Mouse (Mus musculus): ENCODE measurements around the gene Nup188.
A peak's percentile ranks its signal among the peaks of the same experiment; 100 is the strongest.

The Nup188 gene

GRCm38 (mm10) chr2:30286192-30287026 lies at the start of gene Nup188, which contains the start of gene Dolk:
Nup188 (plus strand) TSS chr2:30286397.
Dolk (minus strand) TSS chr2:30286334.
- peak; percentile 97 to 99 for DNase-seq

GRCm38 (mm10) chr2:30236426-30237198 lies 49.6 kb upstream of the Nup188 start:
- DNase-seq, result no peak

GRCm38 (mm10) chr2:30237199-30237880 lies 48.9 kb upstream of the Nup188 start, which contains the start of gene Lrrc8a:
Lrrc8a (plus strand) TSS chr2:30237715.
- peak; percentile 100 for DNase-seq

- no peak for DNase-seq
These were observed 48.3 kb upstream of the Nup188 start for GRCm38 (mm10) chr2:30237881-30238280.

GRCm38 (mm10) chr2:30238906-30239465 lies 47.2 kb upstream of the Nup188 start:
- DNase-seq, result no peak

GRCm38 (mm10) chr2:30239777-30240176 lies 46.4 kb upstream of the Nup188 start:
- DNase-seq, result peak in 1 of 2 experiments; percentile 29

- DNase-seq, result no peak
These were observed 45.9 kb upstream of the Nup188 start, which contains the start of gene Gm28035 for GRCm38 (mm10) chr2:30240267-30240666. Gm28035 (plus strand) TSS chr2:30240567.

- peak; percentile 80 to 84 for DNase-seq
These were observed 43.7 kb upstream of the Nup188 start for GRCm38 (mm10) chr2:30242509-30242908.

- DNase-seq, result no peak
These were observed 42.8 kb upstream of the Nup188 start for GRCm38 (mm10) chr2:30243391-30243790.

- no peak for DNase-seq
These were observed 41.5 kb upstream of the Nup188 start for GRCm38 (mm10) chr2:30244595-30245178.

GRCm38 (mm10) chr2:30247036-30247435 lies 39.2 kb upstream of the Nup188 start:
- peak in 1 of 2 experiments; percentile 9 for DNase-seq

- peak; percentile 17 to 28 for DNase-seq
These were observed 38.5 kb upstream of the Nup188 start for GRCm38 (mm10) chr2:30247681-30248080.

- DNase-seq, result peak in 1 of 2 experiments; percentile 13
These were observed 37.0 kb upstream of the Nup188 start for GRCm38 (mm10) chr2:30249182-30249581.

- DNase-seq, result peak; percentile 32 to 59
These were observed 35.8 kb upstream of the Nup188 start for GRCm38 (mm10) chr2:30250166-30251128.

- DNase-seq, result peak; percentile 14 to 29
These were observed 34.6 kb upstream of the Nup188 start for GRCm38 (mm10) chr2:30251417-30252104.

- DNase-seq, result peak; percentile 18 to 22
These were observed 33.7 kb upstream of the Nup188 start for GRCm38 (mm10) chr2:30252521-30252920.

- DNase-seq, result peak in 1 of 2 experiments; percentile 7
These were observed 32.4 kb upstream of the Nup188 start for GRCm38 (mm10) chr2:30253809-30254208.

- DNase-seq, result peak in 1 of 2 experiments; percentile 4
These were observed 30.4 kb upstream of the Nup188 start for GRCm38 (mm10) chr2:30255631-30256395.

- peak in 1 of 2 experiments; percentile 11 for DNase-seq
These were observed 29.4 kb upstream of the Nup188 start for GRCm38 (mm10) chr2:30256616-30257350.

Measured in cerebellum, postnatal 25 days (tissue).